Mouse (Mus musculus) ES-E14 (cell line): ENCODE measurements around the gene Tgfbrap1. TPM values are rescaled to one million over a fixed set of nuclear protein-coding genes. Genes with fewer than 3 reads are reported as not detected.

Source experiments
- DNase-seq: peaks from one replicate; pipeline ENCODE4 v3.0.0-alpha.2; 2013; ENCODE audit warnings: low read depth, low spot score
- H3K27ac ChIP-seq: 2 replicates; pipeline ENCODE4 v1.5.1; 2012; ENCODE audit warnings: low read depth, mild to moderate bottlenecking, low read length, moderate library complexity, mixed read lengths; ENCODE audit not compliant: poor library complexity, insufficient read depth, severe bottlenecking
- H3K36me3 ChIP-seq: 2 replicates; pipeline ENCODE4 v1.6.1; 2012; ENCODE audit warnings: mild to moderate bottlenecking, low read length, moderate library complexity, mixed read lengths; ENCODE audit not compliant: control insufficient read depth, poor library complexity, insufficient read depth, severe bottlenecking
- H3K4me1 ChIP-seq, 2 experiments: fragments of 150-350 bp in 1 of 2; sonication (generic) in 1 of 2; 2 replicates each; pipeline ENCODE4 v1.6.1; 2012; ENCODE audit warnings: low read length in 2 of 2, mild to moderate bottlenecking in 1 of 2, mixed read lengths in 1 of 2; ENCODE audit not compliant: control insufficient read depth in 2 of 2, insufficient read depth in 2 of 2, poor library complexity in 1 of 2
- H3K4me3 ChIP-seq, 2 experiments: fragments of 150-350 bp in 1 of 2; sonication (generic) in 1 of 2; 2 replicates each; pipeline ENCODE4 v1.5.1; 2012; ENCODE audit warnings: low read length in 2 of 2, low read depth in 1 of 2, mild to moderate bottlenecking in 1 of 2, mixed read lengths in 1 of 2; ENCODE audit not compliant: insufficient read depth in 1 of 2, poor library complexity in 1 of 2, severe bottlenecking in 1 of 2
- H3K9ac ChIP-seq: 2 replicates; pipeline ENCODE4 v1.6.1; 2012; ENCODE audit warnings: low read depth, mild to moderate bottlenecking, low read length, mixed read lengths; ENCODE audit not compliant: poor library complexity, insufficient read depth, severe bottlenecking
- H3K9me3 ChIP-seq: fragments of 150-350 bp; sonication (generic); 2 replicates; pipeline ENCODE4 v1.6.1; 2012; ENCODE audit warnings: low read depth, mild to moderate bottlenecking, low read length; ENCODE audit not compliant: control insufficient read depth, insufficient read depth
- CHD2 ChIP-seq: IDR thresholded peaks from 2 replicates; pipeline ENCODE4 v1.6.1; 2014; ENCODE audit warnings: mild to moderate bottlenecking, low read depth, low read length, inconsistent platforms
- HCFC1 ChIP-seq: IDR thresholded peaks from 2 replicates; pipeline ENCODE4 v1.6.1; 2012; ENCODE audit warnings: low read length, inconsistent platforms, borderline replicate concordance; ENCODE audit not compliant: insufficient read depth
- MAFK ChIP-seq: IDR thresholded peaks from 2 replicates; pipeline ENCODE4 v1.6.1; 2014; ENCODE audit warnings: mild to moderate bottlenecking, low read depth, low read length, inconsistent platforms; ENCODE audit not compliant: insufficient read depth
- ZC3H11A ChIP-seq: IDR thresholded peaks from 2 replicates; pipeline ENCODE4 v1.6.1; 2012; ENCODE audit warnings: low read depth, mild to moderate bottlenecking, inconsistent platforms, low read length, borderline replicate concordance
- ZNF384 ChIP-seq: IDR thresholded peaks from 2 replicates; pipeline ENCODE4 v1.6.1; 2012; ENCODE audit warnings: low read depth, low read length, inconsistent platforms
- in situ Hi-C, 2 experiments: fragments of 600-800 bp; cut with MboI; formaldehyde crosslinking; loops; one replicate each; pipeline ENCODE4 v1.15.1; 2025; ENCODE audit warnings: low sequenced_read_pairs in 2 of 2, inconsistent platforms in 1 of 2; ENCODE audit not compliant: unreplicated experiment in 2 of 2
- total RNA-seq: library from RNA; depleted of rRNA; stranded (reverse); fragments of 300-350 nt; gene quantifications from 2 replicates; pipeline ENCODE4 v1.2.3, GENCODE M21; 2012

Gene Tgfbrap1
- total RNA-seq, 1 experiment = 6.2 TPM

DNA sequence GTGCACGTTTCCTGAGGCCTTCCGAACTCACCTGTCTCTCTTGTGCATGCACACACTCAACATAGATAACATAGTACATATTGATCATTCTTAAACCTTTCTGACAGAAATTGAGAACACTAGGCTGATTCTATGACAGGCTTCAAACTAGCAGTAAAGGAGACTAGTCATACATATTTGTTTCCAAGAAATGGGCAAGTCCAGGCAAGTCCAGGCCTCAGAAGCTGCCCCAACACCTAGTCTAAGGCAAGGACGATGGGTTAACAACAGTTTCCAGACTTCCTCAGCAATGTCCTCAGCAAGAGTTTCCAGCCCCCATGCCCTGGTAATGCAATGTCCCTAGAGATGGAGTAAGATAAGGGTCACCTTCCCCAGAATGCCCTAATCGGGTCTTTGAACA is 45.4 kb upstream of the Tgfbrap1 start:
- Histone ChIP-seq H3K4me3 (no peak overlapping the region), H3K9ac (no peak overlapping the region), H3K4me1 (no peaks in the 10 kb centered on the region), H3K9me3 (no peaks in the 10 kb centered on the region), H3K36me3 (0 out of 2 replicates have a peak, but pooled peaks cover 2% of the 10 kb centered on the region), H3K27ac (no peak overlapping the region; the same call in 1 of the 2 replicates)
- in situ Hi-C loops = loop anchor here in 1 of 2 experiments (10.0 kb wide), 1 partner anchor 121 kb away; no protein-coding TSS in a partner anchor
- no peak for TF ChIP-seq ZNF384
- TF ChIP-seq CHD2 = no peak
- no peak for TF ChIP-seq HCFC1
- TF ChIP-seq MAFK = no peak
- TF ChIP-seq ZC3H11A = no peak
- no peak for DNase-seq

DNA sequence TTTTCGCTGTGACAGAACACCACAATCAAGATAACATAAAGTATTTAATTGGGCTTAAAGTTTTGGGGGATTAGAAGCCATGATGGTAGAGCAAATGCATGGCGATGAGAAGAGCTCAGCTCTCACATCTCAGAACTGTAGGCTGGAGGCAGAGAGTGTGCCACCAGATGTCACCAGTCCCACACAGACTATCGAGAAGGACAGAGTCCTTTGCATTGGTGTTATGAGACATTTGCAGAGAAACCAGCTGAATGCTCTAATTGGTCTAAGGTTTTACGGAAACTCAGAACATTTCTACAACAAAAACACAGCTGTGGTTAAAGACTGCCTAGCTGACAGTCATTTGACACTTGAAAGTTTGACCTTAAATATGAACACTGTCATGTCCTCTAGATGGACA is 44.8 kb upstream of the Tgfbrap1 start:
- in situ Hi-C loops = loop anchor here in 1 of 2 experiments (10.0 kb wide), 1 partner anchor 122 kb away; no protein-coding TSS in a partner anchor

DNA sequence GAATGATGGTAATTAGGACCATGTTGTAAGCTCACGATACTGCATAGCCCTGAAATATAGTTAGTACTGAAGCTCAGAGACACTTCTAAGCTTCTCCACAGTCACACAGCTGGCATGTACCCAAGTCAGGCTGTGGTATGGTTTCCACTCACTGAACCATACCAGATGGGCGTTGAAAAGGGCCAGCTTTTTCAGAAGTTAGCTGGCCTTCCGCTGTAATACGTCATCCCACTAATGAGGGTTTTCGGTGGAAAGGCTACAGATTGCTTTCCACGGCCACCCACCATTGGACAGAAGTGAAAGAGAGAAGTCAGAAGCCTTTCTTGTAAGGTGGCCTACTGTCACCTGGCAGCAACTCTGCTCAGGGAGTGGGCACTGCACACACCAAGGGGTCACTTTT is 44.4 kb upstream of the Tgfbrap1 start:
- no peak for DNase-seq
- TF ChIP-seq ZNF384 (no peak), ZC3H11A (no peak), HCFC1 (no peak), MAFK (no peak), CHD2 (no peak)
- no peak overlapping the region for H3K4me3 ChIP-seq
- no peak overlapping the region for H3K27ac ChIP-seq
- peaks cover 0 to 2% of the 10 kb centered on the region in 2 experiments; a peak in 1 of 4 replicates for H3K4me1 ChIP-seq
- H3K9ac ChIP-seq = no peak overlapping the region
- in situ Hi-C loops = loop anchor here in 1 of 2 experiments (10.0 kb wide), 1 partner anchor 122 kb away; no protein-coding TSS in a partner anchor
- H3K36me3 ChIP-seq = 0 out of 2 replicates have a peak, but pooled peaks cover 2% of the 10 kb centered on the region
- H3K9me3 ChIP-seq = no peaks in the 10 kb centered on the region

More for the DNA sequence above, 44.8 kb upstream of the Tgfbrap1 start:
- no peak for TF ChIP-seq ZNF384
- TF ChIP-seq CHD2 = no peak
- TF ChIP-seq ZC3H11A = no peak
- no peak for TF ChIP-seq HCFC1
- TF ChIP-seq MAFK = no peak
- Histone ChIP-seq H3K4me3 (no peak overlapping the region), H3K9ac (no peak overlapping the region), H3K9me3 (no peaks in the 10 kb centered on the region), H3K36me3 (0 out of 2 replicates have a peak, but pooled peaks cover 2% of the 10 kb centered on the region), H3K4me1 (peaks cover 0 to 2% of the 10 kb centered on the region in 2 experiments; a peak in 1 of 4 replicates), H3K27ac (no peak overlapping the region)
- DNase-seq = no peak

DNA sequence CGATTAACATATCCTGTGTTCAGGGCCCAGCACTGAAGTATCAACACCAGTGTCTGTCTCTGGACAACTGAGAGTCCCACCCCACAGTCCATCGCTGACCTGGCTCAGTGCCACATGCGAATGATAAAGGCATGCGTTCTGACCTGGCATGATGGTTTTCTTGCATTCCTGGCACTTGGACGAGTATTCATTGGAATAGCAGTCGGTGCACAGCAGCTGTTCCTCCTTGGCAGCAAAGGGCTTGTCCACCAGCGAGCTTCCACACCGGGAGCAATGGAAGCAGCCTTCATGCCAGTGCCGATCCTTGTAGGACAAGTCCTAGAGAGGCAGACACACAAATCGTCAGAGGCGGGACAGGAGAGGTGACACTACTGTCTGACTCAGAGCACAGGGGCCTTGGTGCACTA is 43.1 kb upstream of the Tgfbrap1 start:
- no peak overlapping the region for H3K4me3 ChIP-seq
- no peak for DNase-seq
- no peak overlapping the region for H3K9ac ChIP-seq
- H3K27ac ChIP-seq = no peak overlapping the region
- 0 out of 2 replicates have a peak, but pooled peaks cover 2% of the 10 kb centered on the region for H3K36me3 ChIP-seq
- TF ChIP-seq ZNF384 = no peak
- no peak for TF ChIP-seq HCFC1
- no peak for TF ChIP-seq CHD2
- no peak for TF ChIP-seq MAFK
- no peak for TF ChIP-seq ZC3H11A
- in situ Hi-C loops = loop anchor here in 1 of 2 experiments (10.0 kb wide), 1 partner anchor 123 kb away; no protein-coding TSS in a partner anchor
- peaks cover 0 to 2% of the 10 kb centered on the region in 2 experiments; a peak in 1 of 4 replicates for H3K4me1 ChIP-seq
- H3K9me3 ChIP-seq = no peaks in the 10 kb centered on the region
